In genomic region chr12:98900881-98901801, GRCm38 (mm10) we compare ENCODE assay signal across 8 mouse cellular contexts. TPM values are rescaled to one million over a fixed set of nuclear protein-coding genes. Genes with fewer than 3 reads are reported as not detected.
A peak's percentile ranks its signal among the peaks of the same experiment; 100 is the strongest.
DNase-seq lines count a peak whose midpoint lies in the region; ATAC-seq and TF ChIP-seq lines count a peak whose summit lies in the region.

Eml5 (minus strand) TSS chr12:98901484.

- TF ChIP-seq CTCF in left cerebral cortex, adult 2 months (IDR thresholded peaks at IDR 0.05) = no peak; the same call in 1 of the 2 replicates

- WGBS in hindbrain, embryonic 15.5 days = under 1% methylated on average over 83 of the region's 101 CpGs
- WGBS in macrophage (ENCODE audit: missing documents) = under 1% methylated on average over 82 of the region's 101 CpGs

- peak within 1 kb of the TSS; percentile 77 for H3K9ac ChIP-seq in hindbrain, embryonic 15.5 days

- no peaks in the 10 kb centered on the region for H3K9me3 ChIP-seq in hindbrain, embryonic 15.5 days

- H3K27ac ChIP-seq in hindbrain, embryonic 15.5 days (replicated peaks) = peak within 1 kb of the TSS; percentile 88
- peak within 1 kb of the TSS; percentile 79 for H3K27ac ChIP-seq in left cerebral cortex, adult 2 months
- H3K27ac ChIP-seq in macrophage = no peak within 1 kb of the TSS

- no peaks in the 10 kb centered on the region for H3K36me3 ChIP-seq in hindbrain, embryonic 15.5 days
- H3K36me3 ChIP-seq in macrophage (ENCODE audit: inconsistent target) = no peaks in the 10 kb centered on the region

- ATAC-seq in hindbrain, embryonic 15.5 days (ENCODE audit: low FRiP score, low read depth) = peak; percentile 93

- H3K4me2 ChIP-seq in hindbrain, embryonic 15.5 days = peak within 1 kb of the TSS; percentile 66

- H3K4me1 ChIP-seq in hindbrain, embryonic 15.5 days (replicated peaks) = peaks cover 19% of the 10 kb centered on the region

- intact Hi-C loops in left cerebral cortex, adult 2 months (cut with DNase I) = no loop called here

- no peaks in the 10 kb centered on the region for H3K27me3 ChIP-seq in hindbrain, embryonic 15.5 days

- peak within 1 kb of the TSS; percentile 89 for H3K4me3 ChIP-seq in hindbrain, embryonic 15.5 days
- peak within 1 kb of the TSS; percentile 92 for H3K4me3 ChIP-seq in left cerebral cortex, adult 2 months
- peak within 1 kb of the TSS; percentile 14 for H3K4me3 ChIP-seq in macrophage (ENCODE audit: inconsistent target)

- peak; percentile 62 for DNase-seq in WW6 (ENCODE audit: low read depth, low spot score)
- peak; percentile 90 to 95 for DNase-seq in cerebellum, postnatal 25 days
- peak; percentile 68 to 74 for DNase-seq in frontal cortex, postnatal 36 days (ENCODE audit: low spot score in 2 of 2)
- DNase-seq in left cerebral cortex, adult 2 months (ENCODE audit: extremely low spot score in 1 of 2, low spot score in 2 of 2) = peak; percentile 82 to 83
- DNase-seq in right cerebral cortex, adult 18-20 months = peak; percentile 82
- peak; percentile 18 for DNase-seq in urinary bladder, postnatal 10 days (ENCODE audit: low spot score)

- no peaks in the 10 kb centered on the region for H3K79me2 ChIP-seq in macrophage (ENCODE audit: inconsistent target)

RNA-seq across cellular contexts. Expression of gene Eml5, which starts in this region (rescaled TPM):
- polyA plus RNA-seq in hindbrain, embryonic 15.5 days (2015; fragmentation: Nextera tagmentation; extraction: Ambion mirVana) = 19.3 and 23.9 TPM in 2 replicates
- total RNA-seq in left cerebral cortex, adult 2 months (2021) = 10 to 100 TPM; 93.3 TPM
- 10 to 100 TPM in 6 of 26 experiments, 1 to 10 TPM in 20; 4.3 to 80.6 (median 7.6) TPM for total RNA-seq in macrophage (2018; cell fraction: chromatin; rRNA removed)
- total RNA-seq in macrophage (2018; cell fraction: cytosol; rRNA removed) = 1 to 10 TPM in 1 of 26 experiments, under 1 TPM in 25; 0.12 to 1.3 (median 0.32) TPM
- 10 to 100 TPM in 3 of 26 experiments, 1 to 10 TPM in 23; 2.1 to 36.9 (median 4.5) TPM for total RNA-seq in macrophage (2018; cell fraction: nucleus; rRNA removed)
- polyA plus RNA-seq in macrophage (2018) = 0.52 to 0.60 TPM (median 0.53 TPM) in 3 replicates

Comparison
In these comparisons a context has a peak if more than half of its experiments do, and no peak if none do; other contexts are left out.
1. RNA of gene Eml5 (polyA plus RNA-seq): 19.3 to 23.9 TPM in hindbrain, embryonic 15.5 days; 0.52 to 0.60 TPM in macrophage; every median in the first group is over 10 times any median in the second.
2. DNase-seq: peak in every context shown above with its lines; median percentile 92 in cerebellum, postnatal 25 days; 82 in left cerebral cortex, adult 2 months; 82 in right cerebral cortex, adult 18-20 months; 71 in frontal cortex, postnatal 36 days; 62 in WW6; 18 in urinary bladder, postnatal 10 days.
3. H3K4me3 ChIP-seq: peak in every context shown above with its lines; median percentile 92 in left cerebral cortex, adult 2 months; 89 in hindbrain, embryonic 15.5 days; 14 in macrophage.